Mouse (Mus musculus) MEL (cell line): Measurements from ENCODE around the gene Prox2. TPM values are rescaled to one million over a fixed set of nuclear protein-coding genes. Genes with fewer than 3 reads are reported as not detected.

Source experiments
- DNase-seq: peaks from one replicate; pipeline ENCODE4 v3.0.0; 2011; ENCODE audit warnings: low read depth, low spot score
- H3K27ac ChIP-seq: 2 replicates; pipeline ENCODE4 v1.5.1; 2012; ENCODE audit warnings: low read depth, mild to moderate bottlenecking, control low read depth, low read length, moderate library complexity; ENCODE audit not compliant: control insufficient read depth
- H3K27me3 ChIP-seq, 2 experiments: fragments of 150-350 bp in 1 of 2; sonication (generic) in 1 of 2; 2 replicates each; pipeline ENCODE4 v1.6.1; 2012; ENCODE audit warnings: low read length in 2 of 2, mild to moderate bottlenecking in 2 of 2, improper control_type of control experiment in 1 of 2, moderate library complexity in 1 of 2; ENCODE audit not compliant: insufficient read depth in 2 of 2, control insufficient read depth in 1 of 2
- H3K36me3 ChIP-seq, 2 experiments: 2 replicates each; pipeline ENCODE4 v1.6.1; 2012 to 2014; ENCODE audit warnings: low read length in 2 of 2, improper control_type of control experiment in 1 of 2, inconsistent platforms in 1 of 2, mild to moderate bottlenecking in 1 of 2; ENCODE audit not compliant: insufficient read depth in 2 of 2, control insufficient read depth in 1 of 2
- H3K4me1 ChIP-seq, 2 experiments: fragments of 150-350 bp in 1 of 2; sonication (generic) in 1 of 2; 2 replicates each; pipeline ENCODE4 v1.6.1; 2012; ENCODE audit warnings: low read length in 2 of 2, improper control_type of control experiment in 1 of 2, mild to moderate bottlenecking in 1 of 2; ENCODE audit not compliant: insufficient read depth in 2 of 2, control insufficient read depth in 1 of 2
- H3K4me3 ChIP-seq, 2 experiments: fragments of 150-350 bp in 1 of 2; sonication (generic) in 1 of 2; 2 replicates each; pipeline ENCODE4 v1.5.1; 2012; ENCODE audit warnings: low read depth in 2 of 2, low read length in 2 of 2, mild to moderate bottlenecking in 2 of 2, moderate library complexity in 2 of 2, control low read depth in 1 of 2, improper control_type of control experiment in 1 of 2; ENCODE audit not compliant: control insufficient read depth in 1 of 2, insufficient read depth in 1 of 2
- H3K79me2 ChIP-seq: 2 replicates; pipeline ENCODE4 v1.6.1; 2012; ENCODE audit warnings: mild to moderate bottlenecking, low read length, moderate library complexity; ENCODE audit not compliant: control insufficient read depth, poor library complexity, insufficient read depth
- H3K9ac ChIP-seq: 2 replicates; pipeline ENCODE4 v1.6.1; 2012; ENCODE audit warnings: low read depth, mild to moderate bottlenecking, control low read depth, low read length, moderate library complexity; ENCODE audit not compliant: control insufficient read depth, poor library complexity, severe bottlenecking
- H3K9me3 ChIP-seq: fragments of 150-350 bp; sonication (generic); replicated peaks from 2 replicates; pipeline ENCODE4 v1.6.1; 2012; ENCODE audit warnings: mild to moderate bottlenecking, low read length, improper control_type of control experiment, moderate library complexity; ENCODE audit not compliant: insufficient read depth
- CTCF ChIP-seq, 3 experiments: IDR thresholded peaks in 2 of 3; conservative IDR thresholded peaks in 1 of 3; 2 replicates each; pipeline ENCODE4 v1.5.1; 2011 to 2012; ENCODE audit warnings: low read length in 3 of 3, low read depth in 2 of 3, mild to moderate bottlenecking in 2 of 3, improper control_type of control experiment in 1 of 3, inconsistent platforms in 1 of 3, mixed read lengths in 1 of 3, moderate library complexity in 1 of 3; ENCODE audit not compliant: control insufficient read depth in 1 of 3, insufficient read depth in 1 of 3, poor library complexity in 1 of 3, severe bottlenecking in 1 of 3
- ELF1 ChIP-seq: IDR thresholded peaks from 2 replicates; pipeline ENCODE4 v1.6.1; 2014; ENCODE audit warnings: low read depth, mild to moderate bottlenecking, inconsistent platforms, low read length, improper control_type of control experiment, moderate library complexity
- HCFC1 ChIP-seq: IDR thresholded peaks from 2 replicates; pipeline ENCODE4 v1.6.1; 2012; ENCODE audit warnings: low read depth, mild to moderate bottlenecking, inconsistent platforms, low read length, improper control_type of control experiment, moderate library complexity
- KAT2A ChIP-seq: conservative IDR thresholded peaks from 2 replicates; pipeline ENCODE4 v1.6.1; 2012; ENCODE audit warnings: low read depth, low read length, improper control_type of control experiment, inconsistent platforms
- MXI1 ChIP-seq: IDR thresholded peaks from 2 replicates; pipeline ENCODE4 v1.6.1; 2011; ENCODE audit warnings: mild to moderate bottlenecking, low read depth, low read length, improper control_type of control experiment
- MYC ChIP-seq: IDR thresholded peaks from 2 replicates; pipeline ENCODE4 v1.6.1; 2011; ENCODE audit warnings: low read depth, mild to moderate bottlenecking, low read length, improper control_type of control experiment, moderate library complexity
- NRF1 ChIP-seq: IDR thresholded peaks from 2 replicates; pipeline ENCODE4 v1.6.1; 2014; ENCODE audit warnings: low read depth, mild to moderate bottlenecking, inconsistent platforms, low read length, improper control_type of control experiment, moderate library complexity; ENCODE audit not compliant: poor library complexity, insufficient read depth, severe bottlenecking
- POLR2AphosphoS2 ChIP-seq: IDR thresholded peaks from 2 replicates; pipeline ENCODE4 v1.6.1; 2011; ENCODE audit warnings: low read length, improper control_type of control experiment
- POLR2AphosphoS5 ChIP-seq: IDR thresholded peaks from 2 replicates; pipeline ENCODE4 v1.6.1; 2012; ENCODE audit warnings: low read depth, borderline replicate concordance, mild to moderate bottlenecking, inconsistent platforms, low read length, moderate library complexity, mixed read lengths
- RAD21 ChIP-seq: IDR thresholded peaks from 2 replicates; pipeline ENCODE4 v1.6.1; 2011; ENCODE audit warnings: mild to moderate bottlenecking, low read depth, low read length, improper control_type of control experiment
- RCOR1 ChIP-seq: IDR thresholded peaks from 2 replicates; pipeline ENCODE4 v1.6.1; 2012; ENCODE audit warnings: low read depth, mild to moderate bottlenecking, inconsistent platforms, low read length, improper control_type of control experiment
- SMC3 ChIP-seq: IDR thresholded peaks from 2 replicates; pipeline ENCODE4 v1.6.1; 2011; ENCODE audit warnings: low read depth, low read length, improper control_type of control experiment
- TAL1 ChIP-seq: IDR thresholded peaks from 2 replicates; pipeline ENCODE4 v1.6.1; 2012; ENCODE audit warnings: mild to moderate bottlenecking, inconsistent platforms, low read length, moderate library complexity, mixed read lengths
- TBP ChIP-seq: IDR thresholded peaks from 2 replicates; pipeline ENCODE4 v1.8.0; 2011; ENCODE audit warnings: low read depth, low read length, improper control_type of control experiment
- UBTF ChIP-seq: IDR thresholded peaks from 2 replicates; pipeline ENCODE4 v1.6.1; 2012; ENCODE audit warnings: low read depth, mild to moderate bottlenecking, inconsistent platforms, low read length, improper control_type of control experiment, moderate library complexity, borderline replicate concordance; ENCODE audit not compliant: insufficient read depth
- USF1 ChIP-seq: IDR thresholded peaks from 2 replicates; pipeline ENCODE4 v1.6.1; 2014; ENCODE audit warnings: low read depth, mild to moderate bottlenecking, inconsistent platforms, low read length, improper control_type of control experiment, moderate library complexity
- USF2 ChIP-seq, 2 experiments: IDR thresholded peaks; 2 replicates each; pipeline ENCODE4 v1.6.1; 2011 to 2012; ENCODE audit warnings: improper control_type of control experiment in 2 of 2, low read length in 2 of 2, borderline replicate concordance in 1 of 2, inconsistent platforms in 1 of 2, low read depth in 1 of 2, mild to moderate bottlenecking in 1 of 2; ENCODE audit not compliant: insufficient read depth in 1 of 2
- ZKSCAN1 ChIP-seq: IDR thresholded peaks from 2 replicates; pipeline ENCODE4 v1.6.1; 2012; ENCODE audit warnings: low read depth, mild to moderate bottlenecking, inconsistent platforms, low read length, improper control_type of control experiment, moderate library complexity
- polyA plus RNA-seq, 2 experiments: library from polyadenylated mRNA; stranded (reverse) in 1 of 2; unstranded in 1 of 2; fragments of >175 nt in 1 of 2; fragments of >200 nt in 1 of 2; gene quantifications; 2 replicates each; pipeline versions ENCODE4 v1.2.1 to v1.2.4; 2012; ENCODE audit warnings: low replicate concordance in 2 of 2, low read depth in 1 of 2; ENCODE audit not compliant: insufficient read length in 2 of 2, insufficient read depth in 1 of 2, missing spikeins in 1 of 2
- total RNA-seq: library from RNA; depleted of rRNA; stranded (reverse); fragments of 300-350 nt; gene quantifications from 2 replicates; pipeline ENCODE4 v1.2.3, GENCODE M21; 2012

Prox2 gene
- total and polyA plus RNA-seq, 3 experiments = 3.1 to 3.6 TPM; not detected in 1

DNA sequence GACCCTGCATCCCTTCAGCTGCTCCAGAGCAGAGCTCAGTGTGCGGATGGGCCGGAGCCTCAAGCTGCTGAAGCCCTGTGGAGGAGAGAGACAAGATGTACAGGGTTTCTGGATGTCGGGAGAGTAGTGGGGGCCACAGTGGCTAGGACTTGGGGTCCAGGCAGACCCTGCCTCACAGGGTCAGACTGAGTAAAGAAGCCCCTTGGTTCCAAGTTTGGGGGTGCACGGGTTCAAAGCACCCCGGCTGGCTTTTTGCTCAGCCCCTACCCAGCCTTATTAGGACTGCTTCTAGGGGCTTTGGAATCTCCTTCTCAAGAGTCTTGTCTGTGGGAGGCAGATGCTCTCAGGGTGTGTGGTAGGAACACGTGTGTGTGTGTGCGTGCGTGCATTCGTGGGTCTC is 36.3 kb upstream of the Prox2 start:
- no peaks in the 10 kb centered on the region for H3K9me3 ChIP-seq
- H3K27ac ChIP-seq = no peak overlapping the region
- TF ChIP-seq RAD21 (no peak), TBP (no peak), UBTF (no peak), NRF1 (no peak), POLR2AphosphoS5 (no peak), KAT2A (no peak), USF1 (no peak), CTCF (IDR thresholded peaks at IDR 0.05 in 2 of 3, conservative IDR thresholded peaks at IDR 0.05 in 1 of 3; ENCODE audit: control insufficient read depth in 1 of 3, insufficient read depth in 1 of 3, low read depth in 2 of 3, low read length in 3 of 3, poor library complexity in 1 of 3, severe bottlenecking in 1 of 3) (no peak), SMC3 (no peak), ELF1 (no peak), HCFC1 (no peak), POLR2AphosphoS2 (no peak), MXI1 (no peak), RCOR1 (no peak), TAL1 (no peak), MYC (no peak)
- no peaks in the 10 kb centered on the region for H3K27me3 ChIP-seq
- no peaks in the 10 kb centered on the region; a peak in 1 of 4 replicates for H3K36me3 ChIP-seq
- H3K4me3 ChIP-seq = no peak overlapping the region
- no peak overlapping the region for H3K9ac ChIP-seq
- H3K79me2 ChIP-seq = no peaks in the 10 kb centered on the region
- peaks cover 0 to 4% of the 10 kb centered on the region in 2 experiments; a peak in 1 of 4 replicates for H3K4me1 ChIP-seq
- DNase-seq = no peak

DNA sequence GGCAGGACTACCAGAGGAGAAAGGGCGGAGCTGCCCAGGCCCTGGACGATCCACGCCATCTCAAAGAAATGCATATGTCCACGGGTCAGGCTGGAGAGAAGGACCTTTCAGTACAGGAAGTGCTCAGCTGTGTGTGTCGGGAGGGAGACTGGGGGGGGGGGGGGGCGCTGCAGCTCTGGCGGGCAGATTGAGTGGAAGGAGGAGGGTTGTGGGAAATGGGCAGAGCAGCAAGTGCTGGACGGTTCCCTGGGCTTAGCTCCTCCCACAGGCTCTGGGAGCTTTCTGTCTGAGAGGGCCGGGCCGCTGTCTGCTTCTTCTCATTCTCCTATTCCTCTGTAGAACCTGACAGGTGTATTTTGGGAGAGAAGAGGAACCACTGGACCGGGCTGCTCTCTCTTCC is 35.8 kb upstream of the Prox2 start:
- TF ChIP-seq RAD21 (no peak), USF2 (IDR thresholded peaks at IDR 0.05; ENCODE audit: borderline replicate concordance in 1 of 2, insufficient read depth in 1 of 2, low read depth in 1 of 2, low read length in 2 of 2) (no peak), MXI1 (no peak), ZKSCAN1 (no peak), KAT2A (no peak), TBP (no peak), NRF1 (no peak), USF1 (no peak), RCOR1 (no peak)
- peaks cover 0 to 1% of the 10 kb centered on the region in 2 experiments; a peak in 1 of 4 replicates for H3K4me1 ChIP-seq

More for the DNA sequence above, 35.8 kb upstream of the Prox2 start:
- no peak for DNase-seq
- H3K9me3 ChIP-seq = no peaks in the 10 kb centered on the region
- no peaks in the 10 kb centered on the region for H3K79me2 ChIP-seq
- no peaks in the 10 kb centered on the region for H3K27me3 ChIP-seq
- no peak overlapping the region for H3K27ac ChIP-seq
- H3K4me3 ChIP-seq = no peak overlapping the region
- H3K36me3 ChIP-seq = no peaks in the 10 kb centered on the region; a peak in 1 of 4 replicates
- H3K9ac ChIP-seq = no peak overlapping the region
